8 mouse cellular contexts compared by ENCODE assay signal in genomic region chr8:120369956-120370355, GRCm38 (mm10).
DNase-seq lines count a peak whose midpoint lies in the region; ATAC-seq and TF ChIP-seq lines count a peak whose summit lies in the region.

No protein-coding gene starts in this region.

- H3K36me3 ChIP-seq in G1E (replicated peaks) = no peaks in the 10 kb centered on the region
- no peaks in the 10 kb centered on the region for H3K36me3 ChIP-seq in megakaryocyte, embryonic 14.5 days (replicated peaks; ENCODE audit: low read length)
- no peaks in the 10 kb centered on the region for H3K36me3 ChIP-seq in midbrain, embryonic 15.5 days (replicated peaks)

- no peak for TF ChIP-seq CTCF in G1E (IDR thresholded peaks at IDR 0.05; ENCODE audit: low read depth, low read length)

- ATAC-seq in G1E (ENCODE audit: extremely low read depth, insufficient number of reproducible peaks, low FRiP score, poor library complexity, severe bottlenecking) = peak; percentile 6; the same call in 1 of the 2 replicates
- no peak for ATAC-seq in midbrain, embryonic 15.5 days (replicated peaks)

- H3K27ac ChIP-seq in midbrain, embryonic 15.5 days = no peak overlapping the region

- no peak overlapping the region for H3K9ac ChIP-seq in midbrain, embryonic 15.5 days

- peaks cover 75% of the 10 kb centered on the region for H3K27me3 ChIP-seq in G1E (ENCODE audit: insufficient read depth, low read length)
- no peaks in the 10 kb centered on the region for H3K27me3 ChIP-seq in megakaryocyte, embryonic 14.5 days (replicated peaks)
- no peaks in the 10 kb centered on the region for H3K27me3 ChIP-seq in midbrain, embryonic 15.5 days (replicated peaks)

- H3K4me3 ChIP-seq in G1E (ENCODE audit: low read depth, low read length) = peak overlapping the region; percentile 47; the same call in 1 of the 2 replicates
- peak overlapping the region; percentile 93 for H3K4me3 ChIP-seq in megakaryocyte, embryonic 14.5 days (replicated peaks)
- H3K4me3 ChIP-seq in midbrain, embryonic 15.5 days = no peak overlapping the region

- H3K9me3 ChIP-seq in G1E (replicated peaks) = peaks cover 14% of the 10 kb centered on the region
- H3K9me3 ChIP-seq in megakaryocyte, embryonic 14.5 days = no peaks in the 10 kb centered on the region
- H3K9me3 ChIP-seq in midbrain, embryonic 15.5 days = no peaks in the 10 kb centered on the region

- peak; percentile 62 for DNase-seq in cerebellum, postnatal 10 days
- no peak for DNase-seq in cerebellum, adult 11 months
- DNase-seq in G1E (ENCODE audit: low spot score) = no peak
- peak; percentile 64 to 82 for DNase-seq in heart, adult 18-20 months
- DNase-seq in kidney, postnatal 10 days = peak; percentile 79
- no peak for DNase-seq in embryo, embryonic 10 days (ENCODE audit: low spot score)

- no peak overlapping the region for H3K4me2 ChIP-seq in midbrain, embryonic 15.5 days

- H3K4me1 ChIP-seq in G1E (ENCODE audit: insufficient read depth, low read depth, low read length) = peaks cover 72% of the 10 kb centered on the region
- H3K4me1 ChIP-seq in megakaryocyte, embryonic 14.5 days = peaks cover 100% of the 10 kb centered on the region
- H3K4me1 ChIP-seq in midbrain, embryonic 15.5 days = peaks cover 17% of the 10 kb centered on the region

- WGBS in midbrain, embryonic 15.5 days = 51% methylated on average over 7 of the region's 7 CpGs

Comparison
In these comparisons a context has a peak if more than half of its experiments do, and no peak if none do; other contexts are left out.
1. DNase-seq: peak in cerebellum, postnatal 10 days (2 of 2), heart, adult 18-20 months (2 of 2) and kidney, postnatal 10 days (single experiment); none in cerebellum, adult 11 months (single experiment), G1E (single experiment) and embryo, embryonic 10 days (single experiment).